Mouse (Mus musculus) brown adipose tissue, adult 24 weeks (tissue): ENCODE results near the gene Frmd7. TPM values are rescaled to one million over a fixed set of nuclear protein-coding genes. Genes with fewer than 3 reads are reported as not detected.

ENCODE experiments used
- H3K27ac ChIP-seq: fragments of 200-500 bp; replicated peaks from 2 replicates; pipeline ENCODE4 v1.5.1; 2012; ENCODE audit warnings: low read depth, mild to moderate bottlenecking, low read length
- H3K4me1 ChIP-seq: fragments of 200-500 bp; 2 replicates; pipeline ENCODE4 v1.6.1; 2012; ENCODE audit warnings: low read length, mixed read lengths; ENCODE audit not compliant: control insufficient read depth, insufficient read depth, insufficient read length
- H3K4me3 ChIP-seq: fragments of 200-500 bp; 2 replicates; pipeline ENCODE4 v1.5.1; 2012; ENCODE audit warnings: low read depth, mild to moderate bottlenecking, low read length, moderate library complexity; ENCODE audit not compliant: insufficient read depth
- polyA plus RNA-seq: library from polyadenylated mRNA; stranded (reverse); fragments of >200 nt; gene quantifications from 2 replicates; pipeline ENCODE4 v1.2.4, GENCODE M21; 2012; ENCODE audit not compliant: missing spikeins, insufficient read depth, insufficient read length

Gene Frmd7
- polyA plus RNA-seq = not detected in 2 replicates

DNA sequence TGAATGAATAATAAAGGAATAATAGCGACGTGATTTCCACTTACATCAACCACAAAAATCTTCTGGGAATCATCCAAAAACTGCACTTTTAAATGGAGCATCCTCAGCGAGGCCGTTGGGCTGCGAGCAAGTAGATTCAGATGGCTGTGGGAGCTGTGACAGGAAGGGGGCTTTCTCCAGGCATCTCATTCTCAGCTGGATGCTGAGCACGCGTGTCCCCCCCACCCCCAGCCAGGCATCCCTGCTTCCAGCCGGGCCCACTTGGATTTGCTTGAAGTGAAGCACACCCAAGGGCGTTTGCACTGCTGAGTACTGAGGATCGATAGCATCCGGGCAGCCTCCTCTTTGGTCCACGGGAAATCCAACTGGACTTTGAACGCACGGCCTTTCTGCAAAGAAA is at the start of gene Frmd7:
Frmd7 (minus strand) TSS at position 101 of the 400 bp plus-strand sequence.
- Histone ChIP-seq H3K27ac (no peak within 1 kb of the TSS), H3K4me3 (no peak within 1 kb of the TSS), H3K4me1 (no peaks in the 10 kb centered on the region)

DNA sequence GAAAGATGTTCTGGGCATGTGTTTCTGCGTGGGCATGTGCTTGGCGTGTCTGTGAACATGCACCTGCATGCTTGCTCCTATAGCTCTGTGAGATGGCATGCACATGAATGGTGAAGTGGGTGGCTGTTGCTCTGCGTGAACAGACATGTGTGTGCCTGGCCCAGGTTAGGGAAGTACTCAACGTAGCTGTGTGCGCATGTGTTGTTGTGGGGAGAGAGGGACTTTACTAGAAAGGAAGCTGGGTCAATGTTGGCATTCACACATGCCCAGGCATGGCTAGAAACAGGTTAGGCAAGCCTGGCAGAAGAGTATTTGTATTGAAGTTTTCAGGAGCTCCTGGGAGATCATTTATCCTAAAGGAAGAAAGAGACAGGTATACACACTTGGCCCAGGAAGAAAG is 48.8 kb upstream of the Frmd7 start:
- Histone ChIP-seq H3K27ac (no peak overlapping the region), H3K4me3 (no peak overlapping the region), H3K4me1 (no peaks in the 10 kb centered on the region)

DNA sequence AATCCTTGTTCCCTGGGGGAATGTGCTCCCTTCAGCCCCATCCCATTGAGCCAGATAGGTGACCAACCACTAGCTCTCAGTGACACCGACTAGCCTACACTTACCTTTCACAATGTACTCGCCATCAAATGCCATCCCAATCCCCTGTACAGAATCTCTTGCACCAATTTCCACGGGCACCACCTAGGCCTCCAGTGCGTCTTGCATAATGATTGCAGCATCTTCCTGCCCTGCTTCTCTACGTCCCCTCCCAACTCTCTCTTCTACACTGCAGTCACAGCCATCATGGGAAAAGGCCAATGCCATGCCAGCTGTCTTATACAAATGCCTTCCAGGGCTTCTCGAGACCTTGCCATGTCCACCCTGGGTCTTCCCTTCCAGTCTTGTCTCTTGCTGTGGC is 47.4 kb upstream of the Frmd7 start:
- no peak overlapping the region for H3K27ac ChIP-seq
- H3K4me3 ChIP-seq = no peak overlapping the region
- no peaks in the 10 kb centered on the region for H3K4me1 ChIP-seq

DNA sequence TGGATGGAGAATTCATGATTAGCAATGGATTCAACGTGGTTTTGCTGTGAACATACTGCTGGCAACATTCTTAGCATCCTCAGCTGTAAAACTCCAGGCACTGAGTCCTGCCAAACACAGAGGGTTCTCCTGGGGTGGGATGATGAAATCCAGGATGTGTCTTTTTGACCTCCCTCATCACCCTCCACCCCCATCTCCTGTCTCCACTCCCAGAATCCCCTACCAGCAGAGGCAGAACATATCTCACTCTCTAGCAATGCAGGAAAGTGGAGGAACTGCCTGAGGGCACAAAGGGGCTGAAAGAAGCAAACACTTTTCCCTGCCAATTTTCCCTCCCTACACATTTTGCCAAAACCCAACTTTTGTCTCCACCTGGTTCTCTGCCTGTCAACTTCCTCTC is 46.1 kb upstream of the Frmd7 start:
- no peaks in the 10 kb centered on the region for H3K4me1 ChIP-seq
- no peak overlapping the region for H3K4me3 ChIP-seq
- H3K27ac ChIP-seq = no peak overlapping the region

DNA sequence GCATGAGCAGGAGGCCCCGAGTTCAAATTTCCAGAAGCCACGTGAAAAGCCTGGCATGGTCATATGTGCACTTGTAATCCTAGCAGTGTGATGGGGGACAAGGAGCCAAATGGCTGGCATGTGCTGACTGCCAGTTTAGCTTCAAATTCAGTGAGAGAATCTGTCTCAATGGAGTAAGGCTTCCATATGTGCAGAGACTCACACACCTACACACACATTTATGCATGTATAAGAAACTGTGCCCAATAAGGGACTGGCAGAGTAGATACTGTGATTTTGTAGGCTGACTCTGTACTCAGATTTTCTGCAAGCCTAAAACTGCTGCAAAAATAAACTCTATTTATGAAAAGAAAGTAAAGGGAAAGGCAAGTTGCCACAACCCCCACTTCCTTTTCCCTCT is 35.9 kb upstream of the Frmd7 start:
- Histone ChIP-seq H3K27ac (no peak overlapping the region), H3K4me3 (no peak overlapping the region), H3K4me1 (no peaks in the 10 kb centered on the region)

DNA sequence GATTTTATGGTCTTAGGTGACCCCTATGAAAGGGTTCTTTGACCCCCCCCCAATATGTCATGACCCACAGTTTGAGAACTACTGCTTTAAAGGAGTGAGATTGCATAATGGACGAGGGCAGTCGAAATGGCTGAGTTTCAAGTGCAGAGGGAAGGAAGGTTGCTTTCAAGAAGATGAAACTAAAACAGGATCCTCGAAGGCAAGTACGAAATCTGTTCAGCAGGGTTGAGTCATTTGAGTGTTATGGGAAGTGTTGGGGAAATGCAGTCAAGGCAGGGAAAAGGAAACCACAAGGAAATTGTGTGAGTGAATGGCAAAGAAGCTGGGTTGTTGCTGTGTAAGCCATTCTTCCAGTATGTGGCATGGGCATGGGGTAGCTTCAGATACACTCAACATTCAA is 29.6 kb upstream of the Frmd7 start:
- Histone ChIP-seq H3K4me1 (no peaks in the 10 kb centered on the region), H3K4me3 (no peak overlapping the region), H3K27ac (no peak overlapping the region)

DNA sequence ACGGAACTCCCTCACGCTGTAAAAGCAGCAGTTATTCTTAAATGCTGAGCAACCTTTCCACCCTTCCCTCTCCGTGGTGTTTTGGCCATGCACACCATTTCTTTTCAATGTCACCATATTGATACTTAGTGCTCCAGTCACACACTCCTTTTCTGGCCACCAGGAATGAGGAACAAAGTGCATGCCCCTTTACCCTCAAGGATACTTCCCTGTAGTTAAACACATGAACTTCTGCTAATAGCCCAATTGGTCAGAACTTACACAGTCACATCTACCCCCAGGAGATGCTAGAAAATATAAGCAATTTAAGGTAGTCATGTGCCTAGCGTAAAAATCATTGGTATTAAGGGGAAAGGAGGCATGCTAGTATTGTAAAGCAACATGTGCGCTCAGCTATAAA is 27.4 kb upstream of the Frmd7 start:
- Histone ChIP-seq H3K4me3 (no peak overlapping the region), H3K4me1 (no peaks in the 10 kb centered on the region), H3K27ac (no peak overlapping the region)

DNA sequence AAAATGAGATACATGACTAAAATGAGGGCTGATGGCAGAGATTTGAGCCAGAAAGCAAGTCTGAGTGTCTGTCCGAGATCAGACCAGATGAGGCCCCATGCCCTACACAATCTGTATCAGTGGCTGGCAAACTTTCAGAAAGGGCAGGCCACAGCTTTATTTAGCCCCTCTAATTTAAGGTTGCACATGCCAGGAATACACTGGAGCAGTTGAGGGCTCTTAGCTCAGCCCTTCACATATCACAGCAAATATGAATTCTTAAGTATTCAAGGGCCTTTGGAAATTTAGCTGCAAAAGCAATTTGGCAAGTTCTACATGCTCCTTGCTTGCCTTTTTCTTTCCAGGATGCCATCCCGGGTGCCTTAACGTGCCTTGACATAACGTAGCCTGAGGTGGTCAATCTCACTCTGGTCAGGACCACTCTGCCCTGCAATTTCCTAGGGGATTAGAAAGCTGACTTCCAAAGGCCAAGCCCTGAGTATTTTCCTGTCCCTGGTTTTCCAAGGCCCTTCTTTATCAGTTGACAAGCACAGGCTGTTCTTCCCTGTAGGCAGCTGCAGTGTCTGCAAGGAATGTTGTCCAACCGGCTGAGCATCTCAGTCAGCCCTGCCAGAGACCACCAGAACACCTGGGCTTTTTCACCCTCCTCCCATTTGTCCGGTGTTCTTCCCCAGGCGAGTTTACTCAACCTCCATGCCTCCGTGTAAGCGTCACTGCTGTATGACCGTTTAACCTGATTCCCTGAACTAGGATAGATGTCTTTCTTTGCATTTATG is 25.8 kb upstream of the Frmd7 start:
- Histone ChIP-seq H3K27ac (no peak overlapping the region), H3K4me1 (no peaks in the 10 kb centered on the region), H3K4me3 (no peak overlapping the region)

DNA sequence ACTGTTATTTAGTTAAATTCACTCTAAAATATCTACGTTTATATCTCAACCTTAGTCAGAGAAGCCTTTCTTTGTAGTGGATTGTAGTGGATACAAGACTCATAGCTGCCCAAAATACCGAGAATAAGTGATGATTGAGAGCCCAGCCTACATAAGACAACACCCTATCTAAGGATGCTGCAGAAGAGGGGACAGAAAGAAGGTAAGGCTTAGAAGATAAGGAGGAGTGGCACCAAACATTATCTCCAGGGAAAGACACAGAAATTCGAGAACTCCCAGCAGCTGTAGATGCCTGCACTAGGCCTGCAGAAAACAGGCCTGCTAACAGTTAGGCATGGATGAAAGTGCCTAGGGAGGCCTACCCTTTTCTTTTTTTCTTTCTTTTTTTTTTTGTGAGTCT is 22.6 kb upstream of the Frmd7 start:
- no peak overlapping the region for H3K4me3 ChIP-seq

DNA sequence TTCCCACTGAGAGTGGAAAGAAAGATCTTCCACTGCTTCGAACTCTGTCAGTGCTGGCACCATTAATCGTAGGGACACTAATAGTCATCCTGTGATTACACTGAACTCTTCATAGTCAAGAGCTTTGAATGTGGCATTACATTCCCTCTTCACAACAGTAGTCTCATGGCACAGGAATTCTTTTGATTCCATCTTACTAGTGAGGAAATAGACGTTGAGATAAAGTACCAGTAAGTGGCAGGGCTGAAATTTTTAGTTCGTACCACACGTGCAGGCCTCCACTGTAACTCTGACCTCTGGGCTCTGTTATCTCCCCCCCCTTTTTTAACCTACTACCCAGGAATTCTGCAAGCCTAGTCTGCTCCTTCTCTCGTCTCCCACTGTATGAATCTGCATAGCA is 20.4 kb upstream of the Frmd7 start:
- Histone ChIP-seq H3K27ac (no peak overlapping the region), H3K4me3 (no peak overlapping the region), H3K4me1 (no peaks in the 10 kb centered on the region)

More for the DNA sequence above, 22.6 kb upstream of the Frmd7 start:
- Histone ChIP-seq H3K4me1 (no peaks in the 10 kb centered on the region), H3K27ac (no peak overlapping the region)

DNA sequence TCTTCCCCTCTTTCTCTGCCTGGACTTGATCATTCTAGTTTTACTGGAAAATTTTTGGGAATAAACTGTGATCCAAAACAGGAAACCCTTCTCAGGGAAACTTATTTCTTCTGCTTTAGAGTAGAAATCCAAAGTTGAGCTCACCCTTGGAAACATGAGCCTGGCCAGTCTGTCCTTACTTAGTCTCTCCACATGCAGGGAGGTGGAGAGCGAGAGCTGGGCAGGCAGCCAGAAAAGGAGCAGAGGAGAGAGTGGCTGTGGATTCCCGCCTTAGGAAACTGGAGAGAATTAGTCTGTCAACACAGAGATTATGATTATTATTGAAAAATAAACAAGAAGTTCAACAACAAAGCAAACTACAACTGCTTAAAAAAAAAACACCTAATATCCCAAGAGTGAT is 6.1 kb upstream of the Frmd7 start:
- H3K27ac ChIP-seq = no peak overlapping the region
- H3K4me3 ChIP-seq = no peak overlapping the region
- H3K4me1 ChIP-seq = no peaks in the 10 kb centered on the region

DNA sequence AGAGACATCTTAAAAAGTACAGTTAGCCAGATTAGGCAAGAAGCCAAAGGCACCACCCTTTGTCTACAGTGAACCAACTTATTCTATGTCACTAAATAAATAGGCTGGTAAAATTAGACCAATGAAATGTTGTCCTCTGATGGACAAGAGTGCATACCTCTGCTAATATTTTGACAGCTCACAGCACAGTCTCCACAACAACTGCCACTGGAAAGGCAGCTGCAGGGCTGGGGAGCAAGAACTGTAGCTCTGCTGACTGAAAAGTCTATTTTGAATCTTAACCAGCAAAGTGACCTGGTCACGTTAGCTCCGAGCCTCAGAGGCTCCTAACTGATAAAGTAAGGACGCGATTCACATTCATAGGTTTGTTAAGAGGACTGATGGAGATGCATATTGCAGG is 5.6 kb upstream of the Frmd7 start:
- no peaks in the 10 kb centered on the region for H3K4me1 ChIP-seq
- H3K4me3 ChIP-seq = no peak overlapping the region
- no peak overlapping the region for H3K27ac ChIP-seq

DNA sequence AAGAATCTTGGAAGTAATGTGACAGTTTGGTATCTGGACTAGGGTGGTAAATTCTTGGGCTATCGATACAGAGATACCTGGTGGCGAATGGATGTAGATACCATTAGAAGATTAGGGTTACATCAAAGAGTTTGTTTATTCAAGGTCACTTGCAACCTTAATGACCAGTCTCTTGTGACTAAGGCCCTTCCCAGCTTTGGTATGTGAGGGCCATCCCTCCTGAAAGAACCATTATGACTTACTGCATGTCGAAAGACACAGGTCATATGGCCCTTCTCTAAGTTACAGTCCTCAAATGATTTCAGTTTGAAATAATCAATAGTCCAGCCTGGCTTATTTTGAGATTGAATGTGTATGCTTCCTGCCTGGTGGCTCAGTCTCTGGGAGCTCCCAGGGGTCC is 5.4 kb downstream of the Frmd7 start:
- no peaks in the 10 kb centered on the region for H3K4me1 ChIP-seq
- H3K4me3 ChIP-seq = no peak overlapping the region

DNA sequence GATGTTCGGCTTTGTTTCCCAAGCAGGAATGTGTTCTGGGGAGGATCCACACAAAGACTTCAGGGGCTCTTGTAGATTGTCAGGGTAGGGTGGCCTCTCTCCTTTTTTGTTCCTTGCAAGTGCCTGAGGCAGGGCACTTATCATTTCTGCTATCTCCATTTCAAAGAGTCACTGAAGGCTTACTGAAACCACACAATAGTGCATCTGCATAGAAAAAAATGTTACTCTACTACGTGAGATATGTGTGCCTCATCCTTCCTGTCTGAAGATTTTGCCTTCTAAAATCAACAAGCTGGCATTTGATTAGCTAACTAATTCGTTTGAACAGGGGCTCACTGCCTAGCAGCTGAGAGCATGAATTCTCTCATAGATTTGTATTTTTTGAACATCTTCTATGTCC is 12.2 kb downstream of the Frmd7 start:
- no peak overlapping the region for H3K4me3 ChIP-seq
- no peak overlapping the region for H3K27ac ChIP-seq
- no peaks in the 10 kb centered on the region for H3K4me1 ChIP-seq

More for the DNA sequence above, 5.4 kb downstream of the Frmd7 start:
- H3K27ac ChIP-seq = no peak overlapping the region

DNA sequence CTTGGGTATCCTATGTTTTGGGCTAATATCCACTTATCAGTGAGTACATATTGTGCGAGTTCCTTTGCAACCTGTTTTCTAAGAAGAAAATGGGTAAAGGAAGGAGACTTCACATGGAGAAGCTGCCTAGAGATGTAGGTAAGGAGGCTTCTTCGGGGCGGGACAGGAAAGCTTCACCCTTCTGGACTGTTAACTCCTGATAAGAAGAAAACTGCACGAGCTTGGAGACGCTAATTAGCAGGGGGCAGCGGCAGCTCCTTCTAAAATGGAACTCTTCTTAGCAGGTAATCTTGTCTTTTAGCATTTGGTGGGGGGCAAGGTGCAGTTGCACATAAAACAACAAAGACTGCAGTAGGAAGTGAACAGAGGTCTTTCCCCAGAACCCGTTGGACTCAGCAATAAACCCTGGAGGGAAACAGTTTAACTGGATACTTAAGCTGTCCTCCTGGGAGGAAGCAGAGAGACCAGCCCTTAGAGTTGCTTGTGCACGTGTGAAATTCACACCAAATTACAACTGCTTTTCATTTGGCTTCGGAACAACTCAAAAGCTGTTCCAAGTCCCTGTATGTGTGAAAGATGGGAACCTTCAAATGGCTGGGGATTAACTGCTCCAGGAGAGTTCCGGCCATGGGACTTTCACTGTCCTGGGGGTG is 15.5 kb downstream of the Frmd7 start:
- Histone ChIP-seq H3K4me1 (no peaks in the 10 kb centered on the region), H3K27ac (no peak overlapping the region), H3K4me3 (no peak overlapping the region)
